Mouse (Mus musculus) right cerebral cortex, adult 18-20 months (tissue): ENCODE measurements at regions not wholly inside any gene's neighbourhood (a gene's known extent, or its start where the extent isn't known, plus 50 kb on each side); places are given as distances from the start of the nearest gene placed in this dataset.

Source experiments
- DNase-seq: peaks from one replicate; pipeline ENCODE4 v3.0.0; 2022; ENCODE audit warnings: mixed read lengths

DNA sequence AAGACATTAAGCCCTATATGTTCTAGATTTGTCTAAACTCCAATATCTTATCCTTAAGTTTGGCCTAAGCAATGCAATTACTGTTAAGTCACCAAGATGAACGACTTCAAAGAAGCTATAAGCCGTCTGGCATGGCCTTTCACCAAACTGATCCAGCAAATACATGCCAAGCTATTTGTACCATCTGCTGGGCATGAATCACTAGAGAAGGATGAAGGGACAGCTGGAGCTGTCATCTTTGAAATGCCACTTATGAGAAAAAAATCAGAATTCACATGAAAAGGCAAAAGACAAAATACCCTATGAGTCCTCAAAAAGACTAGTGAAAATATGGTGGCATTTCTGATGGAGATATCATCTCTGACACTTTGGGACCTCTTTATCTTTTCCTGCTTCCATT, 430.3 kb upstream of the Steap1 start:
- peak; percentile 24 for DNase-seq

DNA sequence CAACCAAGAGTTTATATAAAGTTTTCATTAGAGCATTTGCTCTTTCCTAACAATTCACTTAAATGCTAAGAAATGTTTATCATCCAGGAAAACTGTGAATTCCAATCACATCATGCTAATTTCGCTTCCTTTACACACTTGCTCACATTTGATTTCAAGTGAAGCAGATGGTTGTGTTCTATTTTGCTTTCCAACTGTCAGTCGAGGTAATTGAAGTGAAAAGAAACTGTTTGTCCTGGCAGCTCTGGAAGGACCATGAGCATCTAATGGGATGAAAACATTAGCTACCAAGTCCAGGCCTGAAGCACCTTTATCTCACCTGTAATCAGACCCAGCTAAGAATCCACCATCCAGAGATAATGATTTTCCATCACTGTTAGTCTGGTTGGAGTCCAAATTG, 418.9 kb upstream of the Steap1 start:
- no peak for DNase-seq

DNA sequence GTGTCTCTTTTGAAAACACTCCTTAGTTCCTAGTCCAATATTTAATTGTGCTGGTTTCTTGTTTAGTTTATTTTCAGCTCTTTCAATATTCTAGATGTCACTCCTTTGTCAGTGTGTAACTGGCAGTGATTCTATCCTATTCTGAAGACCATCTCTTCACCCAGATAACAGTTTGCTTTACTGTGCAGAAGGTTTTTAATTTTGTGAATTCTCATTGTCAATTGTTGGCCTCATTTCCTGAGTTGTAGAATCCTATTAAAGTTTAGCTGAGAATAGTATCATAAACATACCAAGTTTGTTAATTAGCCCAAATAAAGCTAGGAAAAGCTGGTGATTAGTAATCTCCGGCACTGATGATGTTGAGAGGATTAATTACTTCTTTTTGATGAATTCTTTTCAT, 418.4 kb upstream of the Steap1 start:
- DNase-seq: no peak
